Mouse (Mus musculus) embryonic facial prominence, embryonic 12.5 days (tissue): ENCODE results near the gene Sumo1. TPM values are rescaled to one million over a fixed set of nuclear protein-coding genes. Genes with fewer than 3 reads are reported as not detected.

Source experiments
- ATAC-seq: fragments of 200-750 bp; cut with Nextera tagmentation; 2 replicates; pipeline ENCODE4 v1.8.0; 2017; ENCODE audit not compliant: insufficient number of reproducible peaks, insufficient read depth, low FRiP score, low TSS enrichment
- H3K27ac ChIP-seq: fragments of 300-500 bp; sonication (generic); 2 replicates; pipeline ENCODE4 v1.5.1; 2016; ENCODE audit warnings: mild to moderate bottlenecking
- H3K27me3 ChIP-seq: fragments of 300-500 bp; sonication (generic); 2 replicates; pipeline ENCODE4 v1.6.1; 2016; ENCODE audit warnings: mild to moderate bottlenecking, moderate library complexity
- H3K36me3 ChIP-seq: fragments of 300-500 bp; sonication (generic); 2 replicates; pipeline ENCODE4 v1.6.1; 2016; ENCODE audit warnings: mild to moderate bottlenecking
- H3K4me1 ChIP-seq: fragments of 300-500 bp; sonication (generic); 2 replicates; pipeline ENCODE4 v1.6.1; 2016
- H3K4me2 ChIP-seq: fragments of 300-500 bp; sonication (generic); replicated peaks from 2 replicates; pipeline ENCODE4 v1.6.1; 2016; ENCODE audit warnings: mild to moderate bottlenecking, moderate library complexity
- H3K4me3 ChIP-seq: fragments of 300-500 bp; sonication (generic); 2 replicates; pipeline ENCODE4 v1.5.1; 2016; ENCODE audit warnings: mild to moderate bottlenecking
- H3K9ac ChIP-seq: fragments of 300-500 bp; sonication (generic); 2 replicates; pipeline ENCODE4 v1.6.1; 2016; ENCODE audit warnings: mild to moderate bottlenecking, moderate library complexity
- H3K9me3 ChIP-seq: fragments of 300-500 bp; sonication (generic); 2 replicates; pipeline ENCODE4 v1.6.1; 2016; ENCODE audit warnings: mild to moderate bottlenecking, moderate library complexity
- WGBS: fragments of 180-500 bp; shearing (Covaris S2); methylation state at CpG from one replicate; pipeline ENCODE4 v1.1.7; 2016; 5-methylcytosine and 5-hydroxymethylcytosine counted together
- polyA plus RNA-seq: library from polyadenylated mRNA; unstranded; fragments of >200 nt; fragmentation: Nextera tagmentation; extraction: Ambion mirVana; gene quantifications from 2 replicates; pipeline ENCODE4 v1.2.1, GENCODE M21; 2016

Gene Sumo1
- polyA plus RNA-seq, 1 experiment from 2014 or later = 494 TPM

- 91% methylated on average over 4 of the region's 4 CpGs for WGBS
- H3K27me3 ChIP-seq = no peaks in the 10 kb centered on the region
- H3K9me3 ChIP-seq = no peaks in the 10 kb centered on the region
Observed at GRCm38 (mm10) chr1:59567521-59567920, 103.1 kb downstream of the Sumo1 start.

GRCm38 (mm10) chr1:59566926-59567325 lies 103.7 kb downstream of the Sumo1 start:
- 68% methylated on average over 6 of the region's 6 CpGs for WGBS
- Histone ChIP-seq H3K27me3 (no peaks in the 10 kb centered on the region), H3K36me3 (no peaks in the 10 kb centered on the region), H3K4me1 (peaks cover 13% of the 10 kb centered on the region; the same call in 1 of the 2 replicates), H3K4me3 (no peak overlapping the region), H3K27ac (no peak overlapping the region), H3K9ac (no peak overlapping the region), H3K9me3 (no peaks in the 10 kb centered on the region), H3K4me2 (no peak overlapping the region)
- no peak for ATAC-seq

More at GRCm38 (mm10) chr1:59567521-59567920, 103.1 kb downstream of the Sumo1 start:
- no peak overlapping the region for H3K27ac ChIP-seq
- peaks cover 13% of the 10 kb centered on the region; the same call in 1 of the 2 replicates for H3K4me1 ChIP-seq
- no peak overlapping the region for H3K9ac ChIP-seq
- no peak for ATAC-seq
- no peak overlapping the region for H3K4me2 ChIP-seq
- no peaks in the 10 kb centered on the region for H3K36me3 ChIP-seq
- H3K4me3 ChIP-seq = no peak overlapping the region

DNA sequence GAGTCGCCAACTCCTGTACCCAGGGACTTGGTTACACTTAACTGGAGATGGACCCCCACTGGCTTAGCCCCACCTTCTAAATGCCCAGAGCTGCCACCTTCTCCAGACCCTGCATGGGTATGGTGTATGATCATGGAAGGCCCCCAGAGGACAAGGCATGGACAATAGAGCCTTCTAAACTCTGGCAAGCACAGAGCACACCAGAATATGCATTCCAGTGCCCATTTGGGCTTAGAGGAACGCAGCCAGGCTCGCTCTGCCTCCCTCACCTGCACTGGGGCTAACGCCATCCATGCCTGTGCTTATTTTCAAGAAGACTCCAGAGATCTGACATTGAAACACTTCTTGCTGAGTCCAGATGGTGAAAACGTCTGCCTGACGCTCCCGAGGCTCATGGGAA lies 104.4 kb downstream of the Sumo1 start:
- Histone ChIP-seq H3K36me3 (no peaks in the 10 kb centered on the region), H3K9ac (no peak overlapping the region), H3K4me1 (peaks cover 13% of the 10 kb centered on the region; the same call in 1 of the 2 replicates), H3K27ac (no peak overlapping the region), H3K27me3 (no peaks in the 10 kb centered on the region), H3K9me3 (no peaks in the 10 kb centered on the region), H3K4me3 (no peak overlapping the region), H3K4me2 (no peak overlapping the region)
- no peak for ATAC-seq
- WGBS = 53% methylated on average over 7 of the region's 7 CpGs

DNA sequence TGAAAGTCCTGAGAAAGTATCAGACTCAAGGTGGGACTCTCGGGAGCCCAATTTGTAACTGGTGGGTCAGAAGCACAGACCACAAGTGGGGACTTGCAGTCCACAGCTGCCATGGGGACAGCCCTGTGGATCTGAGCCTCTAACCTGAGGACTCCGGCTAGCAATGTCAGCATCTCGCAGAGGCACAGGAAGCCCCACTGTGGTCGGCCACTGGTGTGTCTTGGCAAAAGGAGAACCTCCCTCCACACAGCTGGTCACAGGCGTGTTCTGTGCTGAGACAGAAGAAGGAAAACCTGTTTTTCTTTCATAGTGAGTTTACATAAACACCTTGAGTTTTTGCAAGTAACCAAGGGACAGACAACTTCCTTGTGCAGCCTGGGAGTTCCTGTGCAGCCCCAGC lies 104.8 kb downstream of the Sumo1 start:
- Histone ChIP-seq H3K9ac (no peak overlapping the region), H3K9me3 (no peaks in the 10 kb centered on the region), H3K4me2 (no peak overlapping the region), H3K36me3 (no peaks in the 10 kb centered on the region), H3K4me1 (peaks cover 13% of the 10 kb centered on the region; the same call in 1 of the 2 replicates), H3K27ac (no peak overlapping the region), H3K4me3 (no peak overlapping the region), H3K27me3 (no peaks in the 10 kb centered on the region)
- WGBS = 84% methylated on average over 5 of the region's 5 CpGs
- ATAC-seq = no peak

DNA sequence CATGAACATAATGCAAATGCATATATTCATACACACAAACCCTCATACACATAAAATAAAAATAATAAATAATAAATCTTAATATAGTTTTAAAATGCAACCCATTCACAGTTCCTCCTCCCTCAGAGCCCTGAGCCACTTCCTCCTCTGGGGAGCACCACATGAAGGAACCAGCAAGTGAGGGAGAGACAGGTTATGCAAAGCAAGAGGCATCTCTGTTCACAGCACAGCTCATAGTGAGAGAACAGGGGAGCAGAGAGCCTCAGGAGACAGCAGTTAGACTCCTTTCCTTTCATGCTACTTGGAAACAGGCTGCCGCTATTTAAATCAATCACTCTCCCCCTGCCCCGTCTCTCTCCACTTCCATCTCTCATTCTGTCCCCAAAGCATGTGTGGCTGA lies 107.1 kb downstream of the Sumo1 start:
- no peak overlapping the region for H3K9ac ChIP-seq
- no peak overlapping the region for H3K4me2 ChIP-seq
- H3K27ac ChIP-seq = no peak overlapping the region
- H3K9me3 ChIP-seq = no peaks in the 10 kb centered on the region
- H3K27me3 ChIP-seq = no peaks in the 10 kb centered on the region
- no peak for ATAC-seq
- WGBS = 43% methylated on average over 2 of the region's 2 CpGs
- no peak overlapping the region for H3K4me3 ChIP-seq
- H3K4me1 ChIP-seq = peaks cover 9% of the 10 kb centered on the region; the same call in 1 of the 2 replicates
- H3K36me3 ChIP-seq = no peaks in the 10 kb centered on the region

DNA sequence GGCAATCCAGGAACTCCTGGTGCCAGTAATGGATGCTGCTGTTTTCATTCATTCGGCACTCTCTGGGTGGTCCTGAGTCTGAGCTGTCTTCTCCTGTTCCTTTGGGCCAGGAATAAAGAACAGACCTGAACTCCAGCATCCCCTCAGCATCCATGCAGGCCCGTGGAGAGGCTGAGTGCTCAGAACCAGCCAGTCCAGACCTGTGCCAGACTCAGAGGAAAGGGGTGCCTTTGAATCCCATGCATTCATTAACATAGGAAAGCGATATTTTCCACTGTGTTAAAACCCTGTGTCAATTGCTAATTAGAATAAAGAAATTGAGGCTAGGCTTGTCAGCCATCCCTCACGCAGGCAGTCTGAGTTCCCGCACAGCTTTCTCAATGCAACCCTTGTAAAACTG lies 116.9 kb downstream of the Sumo1 start:
- Histone ChIP-seq H3K4me1 (peaks cover 10% of the 10 kb centered on the region; the same call in 1 of the 2 replicates), H3K27ac (no peak overlapping the region), H3K4me3 (no peak overlapping the region), H3K27me3 (no peaks in the 10 kb centered on the region), H3K9ac (no peak overlapping the region), H3K36me3 (no peaks in the 10 kb centered on the region), H3K9me3 (no peaks in the 10 kb centered on the region), H3K4me2 (no peak overlapping the region)
- 42% methylated on average over 5 of the region's 5 CpGs for WGBS
- 0 out of 2 replicates have a peak, but pooled peaks have one; percentile 43 for ATAC-seq

GRCm38 (mm10) chr1:59550996-59551395 lies 119.6 kb downstream of the Sumo1 start:
- no peak overlapping the region for H3K4me3 ChIP-seq
- no peak overlapping the region for H3K9ac ChIP-seq
- 63% methylated on average over 11 of the region's 11 CpGs for WGBS
- no peak overlapping the region for H3K4me2 ChIP-seq
- H3K36me3 ChIP-seq = no peaks in the 10 kb centered on the region
- H3K27ac ChIP-seq = no peak overlapping the region
- no peaks in the 10 kb centered on the region for H3K9me3 ChIP-seq
- ATAC-seq = no peak
- H3K27me3 ChIP-seq = no peaks in the 10 kb centered on the region
- peaks cover 10% of the 10 kb centered on the region; the same call in 1 of the 2 replicates for H3K4me1 ChIP-seq

DNA sequence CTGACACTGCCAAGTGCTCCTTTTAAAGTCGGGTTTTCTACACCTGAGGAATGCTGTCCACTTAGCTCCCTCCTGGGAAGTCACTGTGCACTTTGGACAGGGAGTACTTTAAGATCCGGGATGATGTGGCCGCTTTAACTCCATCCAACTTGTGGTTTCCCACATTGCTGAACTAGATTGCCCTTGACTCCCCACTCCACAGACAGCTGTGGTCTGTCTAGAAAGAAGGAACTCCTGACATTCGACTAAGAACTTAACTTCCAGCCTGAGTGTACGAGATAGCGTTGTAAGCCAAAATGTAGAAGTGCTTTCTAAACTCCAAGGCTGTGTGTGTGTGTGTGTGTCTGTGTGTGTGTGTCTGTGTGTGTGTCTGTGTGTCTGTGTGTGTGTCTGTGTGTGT lies 120.4 kb downstream of the Sumo1 start:
- ATAC-seq = no peak
- 73% methylated on average over 6 of the region's 6 CpGs for WGBS
- Histone ChIP-seq H3K36me3 (no peaks in the 10 kb centered on the region), H3K27me3 (no peaks in the 10 kb centered on the region), H3K4me3 (no peak overlapping the region), H3K27ac (no peak overlapping the region), H3K9ac (no peak overlapping the region), H3K4me1 (peaks cover 10% of the 10 kb centered on the region; the same call in 1 of the 2 replicates), H3K4me2 (no peak overlapping the region), H3K9me3 (no peaks in the 10 kb centered on the region)

DNA sequence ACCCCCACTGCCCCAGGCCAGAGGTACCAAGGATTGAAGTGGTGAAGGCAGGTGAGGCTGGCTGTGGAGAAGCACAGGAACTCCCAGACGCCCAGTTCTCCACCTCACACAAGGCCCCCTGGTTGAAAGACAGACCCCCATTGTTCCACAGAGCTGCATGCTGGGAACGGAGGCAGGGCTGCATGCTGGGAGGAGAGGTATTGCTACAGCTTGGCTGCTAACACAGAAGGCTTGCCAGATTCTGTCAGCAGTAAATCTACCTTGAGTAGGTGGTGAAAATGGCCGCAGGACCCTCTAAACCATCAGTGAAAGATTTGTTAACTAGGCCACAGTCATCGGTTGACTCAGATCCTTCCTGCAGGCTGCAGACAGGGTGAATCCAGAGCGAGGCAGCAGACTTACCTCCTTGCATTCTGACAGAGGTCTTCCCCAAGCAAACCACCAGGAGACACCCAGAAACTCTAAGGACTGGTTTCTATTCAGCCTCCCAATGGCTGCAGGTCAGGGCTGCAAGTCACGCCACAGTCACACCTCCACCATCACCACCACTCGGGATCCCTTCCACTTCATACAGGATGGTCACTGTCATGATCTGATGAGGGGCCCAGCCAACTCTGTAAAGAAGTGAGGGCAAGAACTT lies 121.5 kb downstream of the Sumo1 start:
- 63% methylated on average over 7 of the region's 7 CpGs for WGBS
- no peak for ATAC-seq
- H3K27ac ChIP-seq = no peak overlapping the region

GRCm38 (mm10) chr1:59548486-59548885 lies 122.1 kb downstream of the Sumo1 start:
- H3K27ac ChIP-seq = no peak overlapping the region
- H3K4me3 ChIP-seq = no peak overlapping the region
- no peak overlapping the region for H3K9ac ChIP-seq
- H3K27me3 ChIP-seq = no peaks in the 10 kb centered on the region
- ATAC-seq = no peak
- peaks cover 7% of the 10 kb centered on the region; the same call in 1 of the 2 replicates for H3K4me1 ChIP-seq
- H3K36me3 ChIP-seq = no peaks in the 10 kb centered on the region
- 85% methylated on average over 5 of the region's 5 CpGs for WGBS
- no peak overlapping the region for H3K4me2 ChIP-seq
- H3K9me3 ChIP-seq = no peaks in the 10 kb centered on the region

More for the DNA sequence above, 121.5 kb downstream of the Sumo1 start:
- Histone ChIP-seq H3K36me3 (no peaks in the 10 kb centered on the region), H3K27me3 (no peaks in the 10 kb centered on the region), H3K4me3 (no peak overlapping the region), H3K9me3 (no peaks in the 10 kb centered on the region), H3K9ac (no peak overlapping the region), H3K4me2 (no peak overlapping the region), H3K4me1 (peaks cover 10% of the 10 kb centered on the region; the same call in 1 of the 2 replicates)

- no peak overlapping the region for H3K27ac ChIP-seq
- no peak overlapping the region for H3K4me2 ChIP-seq
- H3K9ac ChIP-seq = no peak overlapping the region
- H3K4me3 ChIP-seq = no peak overlapping the region
- H3K9me3 ChIP-seq = no peaks in the 10 kb centered on the region
- ATAC-seq = no peak
- WGBS = 53% methylated on average over 8 of the region's 8 CpGs
- no peaks in the 10 kb centered on the region for H3K27me3 ChIP-seq
- no peaks in the 10 kb centered on the region for H3K4me1 ChIP-seq
- no peaks in the 10 kb centered on the region for H3K36me3 ChIP-seq
Observed at GRCm38 (mm10) chr1:59543911-59544310, 126.7 kb downstream of the Sumo1 start.

DNA sequence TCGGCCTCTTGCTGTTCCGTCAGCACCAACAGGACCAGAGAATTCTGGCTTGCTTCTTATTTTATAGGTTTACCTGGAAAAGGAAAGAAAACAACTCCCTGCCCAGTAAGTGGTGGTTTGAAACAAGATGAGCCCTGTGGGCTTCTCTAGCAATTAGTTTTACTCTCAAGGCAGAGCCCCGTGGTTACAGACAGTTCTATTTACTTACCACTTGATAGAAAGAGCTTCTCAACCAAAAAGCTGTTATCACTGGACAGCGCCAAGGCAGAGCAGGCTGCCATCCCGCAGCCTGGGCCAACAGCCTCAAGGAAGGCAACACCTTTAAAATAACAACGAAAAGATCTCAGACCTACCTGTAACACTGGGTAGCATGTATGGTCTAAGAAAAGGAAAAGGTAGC lies 128.4 kb downstream of the Sumo1 start:
- Histone ChIP-seq H3K27ac (no peak overlapping the region), H3K36me3 (no peaks in the 10 kb centered on the region), H3K9ac (no peak overlapping the region), H3K27me3 (no peaks in the 10 kb centered on the region), H3K4me3 (no peak overlapping the region), H3K4me1 (no peaks in the 10 kb centered on the region), H3K4me2 (no peak overlapping the region), H3K9me3 (no peaks in the 10 kb centered on the region)
- WGBS = 55% methylated on average over 6 of the region's 6 CpGs
- no peak for ATAC-seq
